Mouse (Mus musculus): Measurements from ENCODE around the gene Speg. TPM values are rescaled to one million over a fixed set of nuclear protein-coding genes. Genes with fewer than 3 reads are reported as not detected.
A peak's percentile ranks its signal among the peaks of the same experiment; 100 is the strongest.

Speg gene
- polyA plus RNA-seq, 1 experiment = 34.6 TPM

- TF ChIP-seq POLR2A (IDR thresholded peaks at IDR 0.05; ENCODE audit: low read depth, low read length) = no peak
- no peak for TF ChIP-seq CTCF (conservative IDR thresholded peaks at IDR 0.05; ENCODE audit: insufficient read depth, insufficient read length, low read depth, low read length)
- H3K27ac ChIP-seq (ENCODE audit: insufficient read depth, low read depth, low read length) = no peak overlapping the region
- no peak overlapping the region for H3K4me3 ChIP-seq (ENCODE audit: insufficient read depth, low read depth, low read length)
- H3K27me3 ChIP-seq (replicated peaks; ENCODE audit: control insufficient read depth, insufficient read depth, low read length) = no peaks in the 10 kb centered on the region
- no peak for DNase-seq
- no peaks in the 10 kb centered on the region for H3K36me3 ChIP-seq (ENCODE audit: control insufficient read depth, insufficient read depth, low read length)
- WGBS = 79% methylated on average over 4 of the region's 4 CpGs
- H3K4me1 ChIP-seq (ENCODE audit: control insufficient read depth, insufficient read depth, low read length) = no peaks in the 10 kb centered on the region
Measured at GRCm38 (mm10) chr1:75408210-75408609, 33.1 kb downstream of the Speg start.

- H3K36me3 ChIP-seq (ENCODE audit: control insufficient read depth, insufficient read depth, low read length) = no peaks in the 10 kb centered on the region
- no peaks in the 10 kb centered on the region for H3K27me3 ChIP-seq (replicated peaks; ENCODE audit: control insufficient read depth, insufficient read depth, low read length)
- WGBS = 89% methylated on average over 7 of the region's 7 CpGs
- TF ChIP-seq CTCF (conservative IDR thresholded peaks at IDR 0.05; ENCODE audit: insufficient read depth, insufficient read length, low read depth, low read length) (no peak), POLR2A (IDR thresholded peaks at IDR 0.05; ENCODE audit: low read depth, low read length) (no peak)
- no peak overlapping the region for H3K4me3 ChIP-seq (ENCODE audit: insufficient read depth, low read depth, low read length)
- H3K4me1 ChIP-seq (ENCODE audit: control insufficient read depth, insufficient read depth, low read length) = no peaks in the 10 kb centered on the region
- no peak overlapping the region for H3K27ac ChIP-seq (ENCODE audit: insufficient read depth, low read depth, low read length)
- DNase-seq = no peak
Measured at GRCm38 (mm10) chr1:75409950-75410349, 34.9 kb downstream of the Speg start.

- no peaks in the 10 kb centered on the region for H3K27me3 ChIP-seq (replicated peaks; ENCODE audit: control insufficient read depth, insufficient read depth, low read length)
- H3K27ac ChIP-seq (ENCODE audit: insufficient read depth, low read depth, low read length) = no peak overlapping the region
- TF ChIP-seq POLR2A (IDR thresholded peaks at IDR 0.05; ENCODE audit: low read depth, low read length) = no peak
- no peak for TF ChIP-seq CTCF (conservative IDR thresholded peaks at IDR 0.05; ENCODE audit: insufficient read depth, insufficient read length, low read depth, low read length)
- H3K4me3 ChIP-seq (ENCODE audit: insufficient read depth, low read depth, low read length) = no peak overlapping the region
- WGBS = 97% methylated on average over 3 of the region's 3 CpGs
- no peak for DNase-seq
- H3K4me1 ChIP-seq (ENCODE audit: control insufficient read depth, insufficient read depth, low read length) = no peaks in the 10 kb centered on the region
- no peaks in the 10 kb centered on the region for H3K36me3 ChIP-seq (ENCODE audit: control insufficient read depth, insufficient read depth, low read length)
Measured at GRCm38 (mm10) chr1:75412196-75412595, 37.1 kb downstream of the Speg start.

- H3K4me3 ChIP-seq (ENCODE audit: insufficient read depth, low read depth, low read length) = no peak overlapping the region
- TF ChIP-seq POLR2A (IDR thresholded peaks at IDR 0.05; ENCODE audit: low read depth, low read length) = no peak
- TF ChIP-seq CTCF (conservative IDR thresholded peaks at IDR 0.05; ENCODE audit: insufficient read depth, insufficient read length, low read depth, low read length) = peak; percentile 49
- H3K27me3 ChIP-seq (replicated peaks; ENCODE audit: control insufficient read depth, insufficient read depth, low read length) = no peaks in the 10 kb centered on the region
- peak; percentile 13 for DNase-seq
- H3K36me3 ChIP-seq (ENCODE audit: control insufficient read depth, insufficient read depth, low read length) = no peaks in the 10 kb centered on the region
- H3K27ac ChIP-seq (ENCODE audit: insufficient read depth, low read depth, low read length) = no peak overlapping the region
- no peaks in the 10 kb centered on the region for H3K4me1 ChIP-seq (ENCODE audit: control insufficient read depth, insufficient read depth, low read length)
- 72% methylated on average over 3 of the region's 3 CpGs for WGBS
Measured at GRCm38 (mm10) chr1:75413749-75414148, 38.7 kb downstream of the Speg start.

- DNase-seq = no peak
- Histone ChIP-seq H3K36me3 (ENCODE audit: control insufficient read depth, insufficient read depth, low read length) (no peaks in the 10 kb centered on the region), H3K27ac (ENCODE audit: insufficient read depth, low read depth, low read length) (no peak overlapping the region), H3K27me3 (replicated peaks; ENCODE audit: control insufficient read depth, insufficient read depth, low read length) (peaks cover 1% of the 10 kb centered on the region; the same call in 1 of the 2 replicates), H3K4me1 (ENCODE audit: control insufficient read depth, insufficient read depth, low read length) (no peaks in the 10 kb centered on the region), H3K4me3 (ENCODE audit: insufficient read depth, low read depth, low read length) (no peak overlapping the region)
- TF ChIP-seq POLR2A (IDR thresholded peaks at IDR 0.05; ENCODE audit: low read depth, low read length) (no peak), CTCF (conservative IDR thresholded peaks at IDR 0.05; ENCODE audit: insufficient read depth, insufficient read length, low read depth, low read length) (no peak)
- WGBS = 46% methylated on average over 20 of the region's 20 CpGs
Measured at GRCm38 (mm10) chr1:75421794-75422193, 46.7 kb downstream of the Speg start.

- no peak for TF ChIP-seq CTCF (conservative IDR thresholded peaks at IDR 0.05; ENCODE audit: insufficient read depth, insufficient read length, low read depth, low read length)
- no peak for TF ChIP-seq POLR2A (IDR thresholded peaks at IDR 0.05; ENCODE audit: low read depth, low read length)
- Histone ChIP-seq H3K36me3 (ENCODE audit: control insufficient read depth, insufficient read depth, low read length) (no peaks in the 10 kb centered on the region), H3K27me3 (replicated peaks; ENCODE audit: control insufficient read depth, insufficient read depth, low read length) (peaks cover 1% of the 10 kb centered on the region; the same call in 1 of the 2 replicates), H3K27ac (ENCODE audit: insufficient read depth, low read depth, low read length) (no peak overlapping the region), H3K4me1 (ENCODE audit: control insufficient read depth, insufficient read depth, low read length) (no peaks in the 10 kb centered on the region), H3K4me3 (ENCODE audit: insufficient read depth, low read depth, low read length) (no peak overlapping the region)
- 27% methylated on average over 32 of the region's 32 CpGs for WGBS
- no peak for DNase-seq
Measured at GRCm38 (mm10) chr1:75422216-75422822, 47.2 kb downstream of the Speg start.

GRCm38 (mm10) chr1:75422823-75423471 lies 47.9 kb downstream of the Speg start:
- peak; percentile 21 for DNase-seq
- Histone ChIP-seq H3K27me3 (replicated peaks; ENCODE audit: control insufficient read depth, insufficient read depth, low read length) (peaks cover 1% of the 10 kb centered on the region; the same call in 1 of the 2 replicates), H3K4me3 (ENCODE audit: insufficient read depth, low read depth, low read length) (peak overlapping the region; percentile 16; the same call in 1 of the 2 replicates), H3K36me3 (ENCODE audit: control insufficient read depth, insufficient read depth, low read length) (no peaks in the 10 kb centered on the region), H3K4me1 (ENCODE audit: control insufficient read depth, insufficient read depth, low read length) (no peaks in the 10 kb centered on the region), H3K27ac (ENCODE audit: insufficient read depth, low read depth, low read length) (no peak overlapping the region)
- WGBS = 3% methylated on average over 71 of the region's 71 CpGs
- TF ChIP-seq POLR2A (IDR thresholded peaks at IDR 0.05; ENCODE audit: low read depth, low read length) (no peak), CTCF (conservative IDR thresholded peaks at IDR 0.05; ENCODE audit: insufficient read depth, insufficient read length, low read depth, low read length) (no peak)
